Mouse (Mus musculus) left cerebral cortex, postnatal 10 days (tissue): ENCODE results near the gene Suds3. TPM values are rescaled to one million over a fixed set of nuclear protein-coding genes. Genes with fewer than 3 reads are reported as not detected.

Experiments
- DNase-seq, 2 experiments: peaks; one replicate each; pipeline ENCODE4 v3.0.0; 2021 to 2022; ENCODE audit warnings: low spot score in 2 of 2, mixed read lengths in 1 of 2; ENCODE audit errors: extremely low spot score in 1 of 2
- intact Hi-C: fragments of 180-260 bp; cut with DNase I; formaldehyde crosslinking; loops from one replicate; pipeline ENCODE4 v1.15.1; 2025
- total RNA-seq, 2 experiments: library from RNA; stranded (reverse); gene quantifications; 2 replicates each; pipeline ENCODE4 v1.2.3; 2021

The Suds3 gene
- total RNA-seq, 2 experiments from 2014 or later = 93.7 to 93.9 TPM

DNA sequence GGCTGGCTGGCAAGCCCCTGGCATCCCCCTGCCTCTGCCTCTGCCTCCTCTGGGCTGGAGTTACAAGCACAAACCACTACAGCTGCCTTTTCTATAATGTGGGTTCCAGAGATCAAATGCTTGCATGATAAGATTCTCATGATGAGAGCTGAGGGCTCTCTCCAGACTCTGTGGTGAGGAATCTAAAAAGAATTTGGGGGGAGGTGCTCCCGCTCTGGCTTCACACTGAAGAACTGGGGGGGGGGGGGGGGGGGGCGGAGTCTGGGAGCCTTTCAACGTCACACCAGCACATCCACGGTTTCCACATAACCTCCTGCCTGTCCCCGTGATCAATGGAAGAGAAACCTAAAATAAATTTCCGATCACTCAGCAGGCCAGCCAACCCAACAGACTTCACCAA lies 26.1 kb downstream of the Suds3 start:
- intact Hi-C loops = loop anchor here (10.0 kb wide), 2 partner anchors 965 to 1055 kb away; no protein-coding TSS in a partner anchor
- DNase-seq = no peak

DNA sequence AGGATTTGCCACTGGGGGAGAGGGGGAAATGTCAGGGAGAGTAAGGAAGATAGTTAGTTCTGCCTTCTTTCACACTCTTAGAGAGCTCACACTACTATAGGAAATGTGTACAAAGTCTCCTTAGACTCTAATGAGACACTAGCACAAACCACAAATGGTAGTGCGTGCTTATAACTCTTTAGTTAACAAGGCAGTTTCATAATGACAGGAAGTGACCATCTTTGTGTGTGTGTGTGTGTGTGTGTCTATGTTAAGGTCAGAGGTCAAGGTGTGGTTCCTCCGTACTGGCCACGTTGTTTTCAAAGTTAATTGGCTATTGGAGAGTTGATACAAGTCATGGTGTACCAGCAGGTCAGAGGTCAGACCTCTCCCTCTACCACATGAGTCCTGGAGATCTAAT lies 26.8 kb downstream of the Suds3 start:
- intact Hi-C loops = no loop called here
- no peak for DNase-seq

DNA sequence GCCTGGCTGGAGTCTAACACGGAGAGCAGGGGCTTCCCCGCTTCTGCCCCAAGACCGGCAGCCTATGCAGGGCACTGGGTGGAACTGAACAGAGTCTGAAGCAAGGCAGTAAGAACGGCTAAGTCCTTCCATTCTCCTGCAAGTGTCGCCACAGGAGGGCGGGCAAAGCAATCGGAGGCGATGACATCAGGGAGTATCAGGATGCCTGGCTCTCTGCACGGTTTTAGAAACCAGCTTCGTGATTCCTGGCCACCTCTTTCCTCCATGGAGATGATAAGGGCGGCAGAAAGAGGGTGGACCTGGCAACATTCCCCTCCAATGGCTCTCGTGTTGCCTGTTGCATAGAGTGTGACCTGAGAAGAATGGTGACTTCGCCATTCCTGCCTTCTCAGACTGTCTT lies 28.2 kb downstream of the Suds3 start:
- DNase-seq = no peak
- intact Hi-C loops = no loop called here

DNA sequence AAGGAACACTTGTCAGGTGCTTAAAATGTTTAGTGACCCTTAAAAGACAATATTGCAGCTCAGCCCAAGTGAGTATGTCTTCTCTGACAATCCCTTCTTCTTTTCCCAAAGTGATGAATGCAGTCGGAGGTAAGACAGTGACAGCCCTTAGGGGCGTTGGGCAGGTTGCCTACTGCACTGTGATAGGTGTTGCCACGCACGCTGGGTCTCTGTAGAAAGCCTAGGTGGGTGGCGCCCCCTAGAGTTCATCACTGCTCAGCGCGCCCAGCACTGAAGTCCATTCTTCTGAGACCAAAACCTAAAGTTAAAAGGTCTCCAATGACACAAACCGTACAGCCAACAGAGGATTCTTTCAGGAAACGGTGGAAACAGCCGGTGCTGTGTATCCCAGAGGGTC lies 46.4 kb downstream of the Suds3 start:
- intact Hi-C loops = loop anchor here (10.0 kb wide), 2 partner anchors 835 to 945 kb away; no protein-coding TSS in a partner anchor
- peak; percentile 42 to 70 for DNase-seq

DNA sequence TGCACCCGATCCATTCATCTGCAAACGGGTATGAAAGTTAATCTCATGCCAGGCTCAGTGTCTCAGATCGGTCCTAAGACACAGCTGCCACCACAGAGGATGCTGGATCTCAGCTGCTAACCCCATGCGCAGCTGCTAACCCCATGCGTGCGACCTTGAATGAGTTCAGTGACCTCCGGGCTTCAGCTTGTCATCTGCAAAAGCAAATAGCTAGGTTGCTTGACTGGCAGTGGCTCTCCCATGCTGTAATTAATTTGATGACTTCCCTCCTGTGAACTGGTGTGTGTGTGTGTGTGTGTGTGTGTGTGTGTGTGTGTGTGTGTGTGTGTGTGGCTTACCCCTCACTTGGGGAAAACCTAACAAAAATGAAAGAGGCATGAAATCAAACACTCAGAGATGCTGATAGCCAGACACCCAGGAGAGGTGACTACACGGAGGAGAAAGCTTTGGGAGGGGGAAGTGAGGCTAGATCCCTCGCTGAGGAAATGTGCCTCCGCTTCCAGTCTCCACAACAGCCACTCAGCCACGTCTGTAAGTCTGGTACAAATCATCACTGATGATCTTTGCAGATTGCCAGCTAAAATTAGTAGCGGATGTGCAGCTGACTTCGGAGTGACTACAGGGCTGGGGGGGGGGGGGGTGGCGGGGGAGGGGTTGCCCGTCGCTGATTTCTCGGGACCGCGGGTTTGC lies 47.0 kb downstream of the Suds3 start:
- DNase-seq = no peak
- intact Hi-C loops = loop anchor here (10.0 kb wide), 2 partner anchors 834 to 944 kb away; no protein-coding TSS in a partner anchor

DNA sequence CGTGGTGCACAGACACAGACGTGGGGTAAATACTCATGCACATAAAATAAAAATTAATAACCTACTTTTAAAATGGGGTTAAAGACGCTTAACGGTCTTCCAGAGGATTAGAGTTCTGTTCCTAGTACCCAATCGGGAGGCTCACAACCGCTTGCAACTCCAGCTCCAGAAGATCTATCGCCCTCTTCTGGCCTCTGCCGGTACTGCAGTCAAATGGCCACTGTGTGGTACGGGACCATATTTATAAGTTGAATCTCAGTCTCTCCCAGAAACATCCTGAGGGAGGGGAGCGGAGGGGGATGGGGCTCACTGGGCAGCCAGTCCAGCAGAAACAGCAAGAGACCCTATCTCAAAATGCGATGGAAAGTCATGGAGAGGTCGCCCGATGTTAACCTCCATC lies 47.7 kb downstream of the Suds3 start:
- no peak for DNase-seq

DNA sequence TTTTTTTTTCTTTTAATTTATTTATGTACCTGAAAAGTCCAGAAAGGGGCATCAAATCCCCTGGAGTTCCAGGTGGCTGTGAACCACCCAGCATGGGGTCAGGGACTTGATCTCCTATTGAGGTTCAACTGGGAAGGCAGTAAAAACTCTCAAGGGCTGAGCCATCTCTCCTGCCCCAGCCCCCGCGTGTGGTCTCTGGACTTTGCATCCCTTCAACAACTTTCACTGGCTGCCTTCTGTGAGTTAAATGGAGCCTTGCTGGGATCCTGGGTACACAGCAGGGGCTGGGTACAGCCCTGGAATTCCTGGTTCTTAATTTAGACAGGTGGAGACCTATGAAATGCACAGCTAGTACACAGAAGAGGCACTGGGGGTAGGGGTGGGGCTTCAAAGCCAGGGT lies 54.7 kb downstream of the Suds3 start:
- no peak for DNase-seq
- intact Hi-C loops = loop anchor here (10.0 kb wide), 2 partner anchors 826 to 936 kb away; no protein-coding TSS in a partner anchor

More for the DNA sequence above, 47.7 kb downstream of the Suds3 start:
- intact Hi-C loops = loop anchor here (10.0 kb wide), 2 partner anchors 833 to 943 kb away; no protein-coding TSS in a partner anchor

DNA sequence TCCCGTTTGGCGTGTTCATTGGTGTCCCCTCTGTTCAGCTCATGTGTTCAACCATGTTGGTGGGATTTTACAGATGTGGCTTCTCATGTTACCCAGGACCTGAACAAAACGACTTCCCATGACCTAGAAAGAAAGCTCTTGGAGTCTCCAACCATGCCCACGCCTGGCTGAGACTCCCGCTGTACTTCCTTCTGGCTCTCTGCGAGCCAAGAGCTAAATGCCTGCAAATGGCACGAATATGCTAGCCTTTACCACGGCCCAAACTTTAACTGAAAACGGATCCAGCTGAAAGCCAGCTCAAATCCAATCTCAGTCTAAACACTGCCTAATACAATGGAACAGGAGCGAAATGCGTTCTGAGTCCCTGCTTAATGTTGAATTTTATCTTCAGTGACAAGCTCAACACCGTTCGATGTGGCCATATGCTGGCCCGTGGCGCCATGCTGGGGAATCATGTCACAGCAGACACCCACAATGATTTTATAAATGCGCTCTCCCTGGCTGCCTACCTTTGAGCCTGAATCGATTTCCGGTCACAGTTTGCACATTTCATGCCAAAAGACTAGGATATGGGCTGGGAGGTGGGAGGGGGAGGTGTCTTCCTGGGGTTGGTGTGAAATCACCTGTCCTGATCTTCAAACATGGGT lies 55.3 kb downstream of the Suds3 start:
- intact Hi-C loops = loop anchor here (10.0 kb wide), 2 partner anchors 826 to 936 kb away; no protein-coding TSS in a partner anchor
- DNase-seq = no peak

DNA sequence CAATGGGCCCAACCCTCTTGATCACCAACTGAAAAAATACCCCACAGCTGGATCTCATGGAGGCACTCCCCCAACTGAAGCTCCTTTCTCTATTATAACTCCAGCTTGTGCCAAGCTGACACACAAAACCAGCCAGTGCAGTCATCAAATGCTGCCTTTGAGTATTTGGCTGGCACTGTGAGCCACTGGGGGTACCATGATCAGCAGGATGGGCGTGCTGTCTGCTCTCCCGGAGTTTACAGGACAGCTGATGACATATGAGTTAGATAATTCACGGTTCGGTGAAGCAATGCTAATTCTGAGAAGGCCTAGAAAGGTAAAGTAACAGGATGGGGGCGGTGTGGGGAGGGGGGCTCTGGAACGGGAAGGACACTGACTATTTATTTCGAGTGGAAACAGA lies 66.0 kb downstream of the Suds3 start:
- intact Hi-C loops = no loop called here
- no peak for DNase-seq

DNA sequence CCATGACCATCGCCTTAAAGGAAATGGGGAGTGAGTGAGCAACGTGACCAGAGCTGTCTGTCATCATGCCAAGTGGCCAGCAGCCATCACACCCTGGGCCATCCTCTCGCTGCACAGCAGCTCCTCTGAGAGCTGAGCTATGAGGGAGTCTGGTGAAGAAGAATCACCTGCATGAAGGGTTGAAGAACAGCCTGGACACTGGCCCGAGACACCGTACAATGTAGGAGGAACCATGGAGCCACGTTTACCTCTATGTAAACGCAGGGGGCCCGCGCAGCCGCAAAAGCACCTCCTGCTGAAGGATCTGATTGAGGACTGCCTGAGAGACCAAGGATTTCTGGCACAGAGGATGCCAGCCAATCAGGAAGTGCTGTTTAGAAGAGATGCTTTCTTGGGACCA lies 70.8 kb downstream of the Suds3 start:
- DNase-seq = no peak
- intact Hi-C loops = no loop called here

DNA sequence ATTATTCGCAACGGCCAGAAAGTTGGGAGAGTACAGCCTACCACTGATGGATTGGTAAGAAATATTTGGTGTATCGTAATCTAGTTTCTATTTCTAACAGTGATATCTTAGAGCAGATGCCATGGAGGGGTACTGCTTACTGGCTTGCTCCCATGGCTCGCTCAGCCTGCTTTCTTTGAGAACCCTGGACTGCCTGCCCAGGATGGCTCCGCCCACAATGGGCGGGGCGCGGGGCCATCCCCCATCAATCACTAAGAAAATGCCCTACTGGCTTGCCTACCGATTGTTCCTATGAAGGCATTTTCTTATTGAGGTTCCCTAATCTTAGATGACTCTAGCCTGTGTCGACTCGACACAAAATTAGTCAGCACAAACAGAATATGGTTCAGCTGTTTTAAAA lies 73.3 kb downstream of the Suds3 start:
- no peak for DNase-seq
- intact Hi-C loops = no loop called here

Other genes with a start within 250 kb of the Suds3 start
- 10 to 100 TPM; 67.6 to 68.7 TPM for gene Taok3, start 4.0 kb upstream of the Suds3 start, total RNA-seq
- 100 to 1,000 TPM; 838 to 843 TPM for gene Pebp1, start 171.5 kb upstream of the Suds3 start, total RNA-seq
- 1 to 10 TPM; 2.0 to 2.2 TPM for gene Vsig10, start 203.0 kb upstream of the Suds3 start, total RNA-seq
- 100 to 1,000 TPM; 462 to 490 TPM for gene Wsb2, start 241.2 kb upstream of the Suds3 start, total RNA-seq